Mouse (Mus musculus): ENCODE data around the gene Gpx5. TPM values are rescaled to one million over a fixed set of nuclear protein-coding genes. Genes with fewer than 3 reads are reported as not detected.

Gpx5 gene
- polyA plus RNA-seq, 1 experiment, result not detected

DNA sequence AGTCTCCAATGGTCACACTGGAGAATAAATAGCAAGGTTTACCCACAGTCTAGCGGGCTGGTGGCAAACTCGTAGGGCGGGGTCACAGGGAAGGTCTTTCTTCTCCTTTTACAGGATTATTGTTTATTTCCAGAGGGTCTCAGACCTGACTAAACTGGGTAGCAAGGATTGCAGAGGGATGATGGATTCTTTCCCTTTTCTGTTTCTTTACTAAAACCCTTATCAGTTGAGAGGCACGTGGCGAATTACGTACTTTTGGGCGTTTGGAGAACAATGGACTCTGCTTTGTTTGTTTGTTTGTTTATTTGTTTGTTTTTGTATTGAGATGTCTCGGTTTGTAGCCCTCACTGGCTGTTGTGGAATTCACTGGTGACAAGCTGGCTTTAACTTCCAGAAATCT lies 13.5 kb downstream of the Gpx5 start:
- Histone ChIP-seq H3K4me1 (ENCODE audit: control insufficient read depth, insufficient read depth, insufficient read length, low read length) (0 out of 2 replicates have a peak, but pooled peaks cover 2% of the 10 kb centered on the region), H3K4me3 (ENCODE audit: insufficient read depth, low read depth, low read length) (peak overlapping the region; percentile 55), H3K27ac (replicated peaks; ENCODE audit: low read depth, low read length) (no peak overlapping the region)

DNA sequence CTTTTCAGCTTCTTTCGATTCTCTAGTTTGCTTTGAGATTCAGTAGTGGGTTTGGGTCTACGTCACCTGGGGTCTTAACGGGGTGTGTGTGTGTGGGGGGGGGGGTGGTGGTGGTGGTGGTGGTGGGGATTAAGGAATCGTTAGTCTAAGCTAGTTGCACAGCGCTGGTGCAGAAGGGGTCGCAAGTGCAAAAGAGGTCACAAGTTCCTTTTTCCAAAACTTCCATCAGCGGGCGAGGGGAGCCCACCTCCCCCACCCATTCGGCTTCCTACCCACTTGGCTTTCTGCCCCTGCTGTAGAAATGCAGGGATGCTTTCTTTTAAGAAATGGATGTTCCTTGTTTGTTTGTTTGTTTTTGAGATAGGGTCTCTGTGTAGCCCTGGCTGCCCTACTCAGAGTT lies 16.0 kb downstream of the Gpx5 start:
- H3K27ac ChIP-seq (replicated peaks; ENCODE audit: low read depth, low read length), result no peak overlapping the region

DNA sequence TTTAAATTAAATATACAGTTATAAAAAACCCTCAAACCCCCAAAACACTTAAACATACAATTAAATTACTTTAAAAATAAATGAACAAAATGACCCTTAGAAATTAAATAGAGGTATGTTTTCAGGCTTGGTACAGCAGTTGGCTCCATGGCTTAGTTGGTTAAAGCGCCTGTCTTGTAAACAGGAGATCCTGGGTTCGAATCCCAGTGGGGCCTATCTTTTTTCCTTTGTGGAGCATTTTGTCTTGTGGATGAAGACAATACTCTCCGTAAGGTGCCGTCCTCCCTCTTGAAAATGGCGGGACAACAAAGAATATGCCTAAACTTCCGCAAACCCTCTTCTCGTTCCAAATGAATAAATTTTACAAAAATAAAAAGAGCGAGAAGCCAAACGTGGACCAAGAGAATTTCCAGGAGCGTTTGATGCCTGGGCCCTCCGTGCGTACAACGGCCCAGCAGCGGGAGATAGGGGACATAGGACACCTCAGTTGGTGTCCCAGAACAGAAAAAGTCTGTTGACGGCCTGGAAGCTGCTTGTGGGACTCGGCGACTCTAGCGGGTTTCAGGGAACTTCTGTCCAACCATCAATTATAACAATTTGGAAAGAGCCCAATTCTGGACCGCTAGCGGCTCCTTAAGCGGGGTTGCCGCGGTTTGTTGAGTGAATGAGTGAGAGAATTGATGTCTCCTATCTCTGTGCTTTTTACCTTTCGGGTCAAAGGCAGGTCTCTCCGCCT lies 16.5 kb downstream of the Gpx5 start:
- Histone ChIP-seq H3K27ac (replicated peaks; ENCODE audit: low read depth, low read length) (no peak overlapping the region), H3K4me3 (ENCODE audit: insufficient read depth, low read depth, low read length) (peak overlapping the region; percentile 47), H3K4me1 (ENCODE audit: control insufficient read depth, insufficient read depth, insufficient read length, low read length) (0 out of 2 replicates have a peak, but pooled peaks cover 2% of the 10 kb centered on the region)

More for the DNA sequence above, 16.0 kb downstream of the Gpx5 start:
- Histone ChIP-seq H3K4me1 (ENCODE audit: control insufficient read depth, insufficient read depth, insufficient read length, low read length) (0 out of 2 replicates have a peak, but pooled peaks cover 2% of the 10 kb centered on the region), H3K4me3 (ENCODE audit: insufficient read depth, low read depth, low read length) (peak overlapping the region; percentile 47)

DNA sequence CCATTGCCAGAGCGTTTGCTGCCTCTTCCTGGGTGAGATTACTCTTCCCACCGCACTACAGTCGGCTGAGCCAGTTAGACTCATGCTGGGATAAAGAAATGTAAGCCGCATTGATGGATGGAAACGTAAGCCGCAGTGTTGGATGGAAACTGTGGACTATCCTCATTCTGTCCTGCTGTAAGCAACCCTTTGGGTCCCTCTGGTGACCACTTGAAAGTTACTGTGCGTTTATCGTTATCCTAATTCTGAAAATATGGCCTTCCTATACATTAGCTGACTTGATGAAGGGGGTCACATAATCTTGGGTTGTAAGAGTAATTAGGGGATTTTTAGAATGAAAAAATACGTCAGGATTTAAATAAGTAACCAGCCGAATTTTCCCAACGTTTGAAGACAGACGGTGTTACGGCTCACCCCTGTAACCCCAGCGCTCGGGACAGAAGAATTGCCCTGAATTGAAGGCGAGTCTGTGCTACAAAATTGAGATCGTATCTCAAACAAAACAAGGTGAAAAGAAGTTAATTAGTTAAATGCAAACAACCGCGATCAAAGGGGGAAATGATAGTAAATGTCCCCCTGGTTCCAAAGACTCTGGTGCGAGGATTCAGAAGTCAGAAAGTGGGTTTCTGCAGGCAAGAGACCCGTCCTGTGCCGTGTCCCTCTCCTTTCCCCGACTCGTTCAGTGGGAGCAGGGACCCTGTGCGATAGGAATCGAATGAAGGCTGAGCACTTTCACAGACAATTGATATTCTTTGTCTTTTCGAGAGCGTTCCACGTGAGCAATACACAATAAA lies 17.3 kb downstream of the Gpx5 start:
- Histone ChIP-seq H3K4me3 (ENCODE audit: insufficient read depth, low read depth, low read length) (peak overlapping the region; percentile 56), H3K4me1 (ENCODE audit: control insufficient read depth, insufficient read depth, insufficient read length, low read length) (0 out of 2 replicates have a peak, but pooled peaks cover 2% of the 10 kb centered on the region), H3K27ac (replicated peaks; ENCODE audit: low read depth, low read length) (no peak overlapping the region)

DNA sequence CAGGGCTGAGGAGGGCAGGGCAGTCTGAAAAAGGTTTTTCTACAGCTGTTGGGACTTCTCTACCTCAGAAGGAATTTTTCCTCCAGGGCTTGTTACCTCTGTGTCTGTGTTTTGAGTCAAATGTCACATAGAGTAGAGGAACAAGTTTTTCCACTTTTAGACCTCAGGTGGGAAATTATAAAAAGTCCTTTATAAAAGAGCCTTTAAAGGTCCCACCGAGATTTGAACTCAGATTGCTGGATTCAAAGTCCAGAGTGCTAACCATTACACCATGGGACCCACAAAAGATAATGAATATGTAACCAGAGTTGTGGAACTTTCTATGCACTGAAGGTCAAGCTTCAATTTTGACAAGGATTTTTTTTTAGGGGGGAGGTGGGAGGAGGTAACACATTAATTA lies 24.3 kb downstream of the Gpx5 start:
- H3K27ac ChIP-seq (replicated peaks; ENCODE audit: low read depth, low read length), result no peak overlapping the region
- no peak overlapping the region for H3K4me3 ChIP-seq (ENCODE audit: insufficient read depth, low read depth, low read length)
- no peaks in the 10 kb centered on the region for H3K4me1 ChIP-seq (ENCODE audit: control insufficient read depth, insufficient read depth, insufficient read length, low read length)

DNA sequence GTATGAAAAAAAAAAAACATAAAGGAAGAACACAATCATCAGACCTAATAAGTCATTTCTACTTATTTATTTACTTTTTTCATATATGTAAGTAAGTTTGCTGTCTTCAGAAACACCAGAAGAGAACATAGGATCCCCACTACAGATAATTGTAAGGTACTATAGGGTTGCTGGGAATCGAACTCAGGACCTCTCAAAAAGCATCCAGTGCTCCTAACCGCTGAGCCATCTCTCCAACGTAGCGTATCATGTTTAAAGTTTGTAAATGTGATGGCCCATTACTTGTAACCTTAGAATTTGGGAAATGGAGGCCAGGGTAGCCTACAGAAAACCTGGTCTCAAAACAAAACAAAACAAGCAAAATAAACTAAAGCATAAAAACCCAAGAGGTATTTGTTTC lies 25.0 kb downstream of the Gpx5 start:
- no peak overlapping the region for H3K27ac ChIP-seq (replicated peaks; ENCODE audit: low read depth, low read length)
- H3K4me1 ChIP-seq (ENCODE audit: control insufficient read depth, insufficient read depth, insufficient read length, low read length), result no peaks in the 10 kb centered on the region
- no peak overlapping the region for H3K4me3 ChIP-seq (ENCODE audit: insufficient read depth, low read depth, low read length)

DNA sequence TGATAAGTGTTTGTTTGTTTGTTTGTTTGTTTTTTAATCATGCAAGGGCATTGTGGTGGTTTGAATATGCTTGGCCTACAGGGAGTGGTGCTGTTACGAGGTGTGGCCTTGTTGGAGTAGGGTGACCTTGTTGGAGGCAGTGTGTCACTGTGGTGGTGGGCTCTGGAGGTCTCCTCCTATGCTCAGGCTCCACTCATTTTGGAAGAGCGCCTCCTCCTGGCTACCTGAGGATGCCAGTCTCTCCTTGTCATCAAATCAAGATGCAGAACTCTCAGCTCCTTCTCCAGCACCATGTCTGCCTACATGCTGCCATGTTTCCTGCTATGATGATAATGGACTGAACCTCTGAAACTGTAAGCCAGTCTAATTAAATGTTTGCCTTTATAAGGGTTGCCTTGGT lies 26.8 kb downstream of the Gpx5 start:
- Histone ChIP-seq H3K4me3 (ENCODE audit: insufficient read depth, low read depth, low read length) (no peak overlapping the region), H3K4me1 (ENCODE audit: control insufficient read depth, insufficient read depth, insufficient read length, low read length) (no peaks in the 10 kb centered on the region), H3K27ac (replicated peaks; ENCODE audit: low read depth, low read length) (no peak overlapping the region)

DNA sequence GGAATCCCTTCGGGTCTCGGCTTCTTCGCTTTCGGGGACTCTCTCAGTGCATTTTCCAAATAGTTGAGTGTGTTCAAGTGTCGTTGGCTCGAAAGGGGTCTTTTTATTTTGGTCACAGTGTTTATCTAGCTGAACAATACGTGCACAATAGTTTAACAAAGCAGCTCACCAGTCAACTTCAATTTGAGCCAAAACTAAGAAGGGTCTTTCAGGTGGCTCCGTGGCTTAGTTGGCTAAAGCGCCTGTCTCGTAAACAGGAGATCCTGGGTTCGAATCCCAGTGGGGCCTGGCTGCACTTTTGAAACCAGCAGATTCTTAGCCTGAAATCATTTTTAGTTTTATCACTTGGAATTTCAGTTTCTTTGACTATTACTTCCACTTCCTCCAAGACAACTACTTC lies 28.2 kb downstream of the Gpx5 start:
- no peak overlapping the region for H3K27ac ChIP-seq (replicated peaks; ENCODE audit: low read depth, low read length)

DNA sequence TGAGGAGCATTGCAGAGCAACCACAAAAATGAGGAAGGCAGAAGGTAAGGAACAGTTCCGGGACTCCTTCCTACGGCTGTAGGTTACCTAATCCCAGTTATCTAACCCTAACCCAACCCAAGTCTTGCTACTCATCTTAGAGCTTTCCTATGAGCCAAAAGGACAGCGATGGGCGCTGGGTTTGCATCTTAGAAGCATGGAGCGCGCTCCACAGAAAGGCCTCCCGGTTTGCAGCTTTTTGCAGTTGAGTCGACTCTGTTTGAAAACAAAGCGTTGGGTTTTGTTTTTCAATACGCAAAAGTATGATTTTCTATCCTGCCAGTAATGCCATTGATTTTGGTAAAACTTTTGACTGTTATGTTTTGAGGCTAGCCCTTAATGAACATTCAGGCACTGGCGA lies 28.6 kb downstream of the Gpx5 start:
- Histone ChIP-seq H3K27ac (replicated peaks; ENCODE audit: low read depth, low read length) (no peak overlapping the region), H3K4me3 (ENCODE audit: insufficient read depth, low read depth, low read length) (no peak overlapping the region), H3K4me1 (ENCODE audit: control insufficient read depth, insufficient read depth, insufficient read length, low read length) (no peaks in the 10 kb centered on the region)

More for the DNA sequence above, 28.2 kb downstream of the Gpx5 start:
- Histone ChIP-seq H3K4me3 (ENCODE audit: insufficient read depth, low read depth, low read length) (no peak overlapping the region), H3K4me1 (ENCODE audit: control insufficient read depth, insufficient read depth, insufficient read length, low read length) (no peaks in the 10 kb centered on the region)

DNA sequence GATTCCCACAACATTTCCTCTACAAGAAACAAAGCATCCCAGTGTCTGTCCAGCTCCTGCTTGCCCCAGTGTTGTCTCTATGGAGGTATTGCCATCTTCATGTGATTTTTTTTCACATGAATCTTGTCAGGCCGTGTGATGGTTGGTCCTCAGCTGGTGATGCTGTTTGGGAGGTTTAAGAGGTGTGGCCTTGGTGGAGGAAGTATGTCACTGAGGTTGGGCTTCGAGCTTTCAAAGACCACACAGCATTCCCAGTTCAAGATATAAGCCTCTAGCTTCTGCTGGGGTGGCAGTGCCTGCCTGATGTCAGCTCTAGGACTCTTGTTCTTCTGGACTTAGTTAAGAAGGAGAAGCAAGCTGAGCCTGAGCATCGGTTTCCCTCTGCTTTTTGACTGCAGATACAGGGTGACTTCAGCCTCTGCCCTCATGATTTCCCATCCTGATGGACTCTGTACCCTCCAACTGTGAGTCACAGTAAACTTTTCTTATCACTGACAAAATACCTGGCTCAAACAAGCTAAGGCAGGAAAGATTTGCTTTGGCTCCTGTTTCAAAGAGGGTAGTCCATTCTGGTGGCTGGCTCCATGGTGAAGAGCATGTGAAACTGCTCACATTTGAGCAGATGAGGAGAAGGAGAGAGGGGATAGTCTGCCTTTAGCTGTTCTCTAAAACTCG lies 29.6 kb downstream of the Gpx5 start:
- Histone ChIP-seq H3K4me3 (ENCODE audit: insufficient read depth, low read depth, low read length) (no peak overlapping the region), H3K27ac (replicated peaks; ENCODE audit: low read depth, low read length) (no peak overlapping the region), H3K4me1 (ENCODE audit: control insufficient read depth, insufficient read depth, insufficient read length, low read length) (no peaks in the 10 kb centered on the region)

DNA sequence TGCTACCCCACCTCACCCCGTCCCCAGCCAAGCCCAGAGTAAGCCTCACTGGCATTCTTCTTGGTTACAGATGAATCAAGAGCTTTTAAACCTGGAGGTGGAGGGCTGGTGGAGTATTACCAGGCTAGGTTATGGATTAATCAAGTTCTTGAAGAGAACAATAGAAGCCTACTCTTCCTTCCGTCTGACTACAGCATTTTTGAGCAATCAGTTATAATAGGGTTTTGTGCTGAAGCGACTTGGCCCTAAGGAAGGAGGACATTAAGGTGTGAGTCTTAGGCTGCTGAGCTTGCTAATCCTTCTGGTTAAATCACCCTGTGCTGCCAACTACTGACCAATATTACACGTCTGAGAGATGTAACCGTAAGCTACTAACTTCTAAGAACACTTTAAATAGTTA lies 32.2 kb downstream of the Gpx5 start:
- H3K27ac ChIP-seq (replicated peaks; ENCODE audit: low read depth, low read length), result no peak overlapping the region
- no peak overlapping the region for H3K4me3 ChIP-seq (ENCODE audit: insufficient read depth, low read depth, low read length)
- H3K4me1 ChIP-seq (ENCODE audit: control insufficient read depth, insufficient read depth, insufficient read length, low read length), result no peaks in the 10 kb centered on the region

DNA sequence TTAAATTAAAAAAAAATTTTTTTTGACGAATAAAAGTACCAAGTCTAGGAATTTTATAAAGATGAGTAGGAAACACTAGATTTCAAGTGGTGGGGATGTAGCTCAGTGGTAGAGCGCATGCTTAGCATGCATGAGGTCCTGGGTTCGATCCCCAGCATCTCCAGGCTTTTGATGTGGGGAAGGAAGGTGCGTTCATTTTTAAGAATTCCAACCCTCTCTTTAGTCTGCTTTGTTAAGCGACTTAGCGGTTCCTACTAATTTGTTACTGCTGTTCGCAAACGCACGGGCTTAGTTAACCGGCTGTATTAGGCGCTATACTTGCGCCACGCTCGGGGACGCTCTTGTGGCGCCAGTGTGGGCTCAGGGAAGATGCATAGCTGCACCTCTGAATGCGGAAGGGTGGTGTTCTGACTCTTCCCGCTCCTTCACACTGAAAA lies 32.8 kb downstream of the Gpx5 start:
- 0 out of 2 replicates have a peak overlapping the region, but pooled peaks have one; percentile 8 for H3K4me3 ChIP-seq (ENCODE audit: insufficient read depth, low read depth, low read length)
- no peak overlapping the region for H3K27ac ChIP-seq (replicated peaks; ENCODE audit: low read depth, low read length)
- H3K4me1 ChIP-seq (ENCODE audit: control insufficient read depth, insufficient read depth, insufficient read length, low read length), result no peaks in the 10 kb centered on the region

DNA sequence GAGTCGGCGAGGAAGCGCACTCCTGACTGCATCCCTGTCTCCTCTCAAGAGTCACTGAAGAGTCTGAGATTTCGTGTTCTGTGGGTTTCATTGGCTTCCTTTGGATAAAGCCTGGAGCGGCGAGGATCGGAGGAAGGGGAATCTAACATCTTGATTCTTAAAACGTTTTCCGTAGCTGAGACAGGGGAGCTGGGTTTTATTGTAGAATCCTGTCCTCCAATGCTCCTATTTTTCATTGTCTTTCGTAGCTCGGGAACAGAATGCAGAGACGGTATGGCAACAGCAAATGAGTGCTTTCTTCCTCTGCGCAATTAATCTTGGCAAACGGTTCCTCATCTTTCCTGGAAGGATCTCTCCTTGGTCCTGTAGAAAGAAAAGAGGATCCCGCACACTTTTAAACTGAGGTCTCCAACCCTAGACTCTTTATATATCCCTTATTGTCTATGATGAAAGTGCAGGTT lies 33.3 kb downstream of the Gpx5 start:
- H3K27ac ChIP-seq (replicated peaks; ENCODE audit: low read depth, low read length), result no peak overlapping the region
- no peaks in the 10 kb centered on the region for H3K4me1 ChIP-seq (ENCODE audit: control insufficient read depth, insufficient read depth, insufficient read length, low read length)
- H3K4me3 ChIP-seq (ENCODE audit: insufficient read depth, low read depth, low read length), result no peak overlapping the region

DNA sequence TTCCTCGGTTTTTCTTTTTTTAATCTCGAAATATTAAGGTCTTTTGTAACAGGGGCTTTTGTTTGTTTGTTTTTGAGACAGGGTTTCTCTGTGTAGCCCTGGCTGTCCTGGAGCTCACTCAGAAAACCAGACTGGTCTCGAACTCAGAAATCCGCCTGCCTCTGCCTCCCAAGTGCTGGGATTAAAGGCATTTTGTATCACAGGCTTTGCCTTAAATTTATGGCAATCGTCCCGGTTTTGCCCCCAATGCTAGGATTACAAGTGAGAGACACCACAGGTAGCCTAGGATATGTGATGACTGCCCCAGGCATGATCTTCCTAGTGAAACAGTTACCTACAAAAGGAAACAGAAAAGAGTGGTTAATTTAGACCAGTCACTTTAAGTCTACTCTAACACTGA lies 34.0 kb downstream of the Gpx5 start:
- Histone ChIP-seq H3K4me3 (ENCODE audit: insufficient read depth, low read depth, low read length) (no peak overlapping the region), H3K4me1 (ENCODE audit: control insufficient read depth, insufficient read depth, insufficient read length, low read length) (no peaks in the 10 kb centered on the region), H3K27ac (replicated peaks; ENCODE audit: low read depth, low read length) (no peak overlapping the region)

DNA sequence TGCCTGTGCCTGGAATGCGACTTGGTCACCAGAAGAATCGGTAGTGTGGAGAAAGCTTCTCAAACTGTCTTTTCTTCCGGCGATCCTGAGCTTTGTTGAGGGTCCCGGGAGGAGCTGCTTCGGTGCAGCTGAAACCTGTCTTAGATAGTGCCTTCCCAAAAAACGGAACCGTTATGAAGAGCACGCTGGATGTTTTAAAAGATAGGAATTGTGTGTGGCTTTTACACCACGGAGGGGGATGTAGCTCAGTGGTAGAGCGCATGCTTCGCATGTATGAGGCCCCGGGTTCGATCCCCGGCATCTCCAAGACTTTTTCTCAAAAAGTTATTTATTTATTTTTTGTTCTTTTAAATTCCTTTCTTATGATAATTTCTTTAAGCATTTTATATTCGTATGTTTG lies 38.5 kb downstream of the Gpx5 start:
- Histone ChIP-seq H3K4me1 (ENCODE audit: control insufficient read depth, insufficient read depth, insufficient read length, low read length) (no peaks in the 10 kb centered on the region), H3K4me3 (ENCODE audit: insufficient read depth, low read depth, low read length) (no peak overlapping the region), H3K27ac (replicated peaks; ENCODE audit: low read depth, low read length) (no peak overlapping the region)

Data from brown adipose tissue, adult 24 weeks (tissue).